Mouse (Mus musculus): Measurements from ENCODE around the gene Prpf3. TPM values are rescaled to one million over a fixed set of nuclear protein-coding genes. Genes with fewer than 3 reads are reported as not detected.
"Not testable (repeated sequence)": the region's sequence is repeated elsewhere in the genome, so short reads cannot be mapped to it uniquely, and the experiment has no call there.

The Prpf3 gene
- polyA plus RNA-seq, 1 experiment: 314 TPM

DNA sequence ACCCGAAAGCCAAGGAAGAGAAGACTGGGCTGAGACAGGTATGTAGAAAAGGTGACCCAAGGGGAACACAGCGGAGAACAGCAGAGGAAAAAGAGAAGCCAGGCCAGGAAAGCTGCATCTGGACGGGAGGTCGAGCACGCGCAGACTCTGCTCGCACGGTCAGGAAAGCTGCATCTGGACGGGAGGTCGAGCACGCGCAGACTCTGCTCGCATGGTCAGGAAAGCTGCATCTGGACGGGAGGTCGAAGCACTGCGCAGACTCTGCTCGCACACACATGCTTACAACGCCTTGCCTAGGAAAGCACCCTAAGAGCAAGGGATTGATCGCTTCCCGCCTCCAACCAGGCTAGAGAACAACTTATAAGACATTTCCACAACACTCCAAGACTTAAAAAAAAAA is 9.9 kb upstream of the Prpf3 start:
- no peak overlapping the region for H3K27ac ChIP-seq (ENCODE audit: insufficient read depth, low read depth, low read length)
- no peak for TF ChIP-seq CTCF (IDR thresholded peaks at IDR 0.05; ENCODE audit: insufficient read depth, low read depth, low read length)
- TF ChIP-seq POLR2A (IDR thresholded peaks at IDR 0.05; ENCODE audit: insufficient read depth, low read depth, low read length): no peak
- WGBS: 92% methylated on average over 20 of the region's 20 CpGs
- no peak overlapping the region for H3K4me3 ChIP-seq (ENCODE audit: insufficient read depth, low read depth, low read length)
- H3K4me1 ChIP-seq (ENCODE audit: control insufficient read depth, insufficient read depth, low read length): peaks cover 6% of the 10 kb centered on the region; the same call in 1 of the 2 replicates

- TF ChIP-seq POLR2A (IDR thresholded peaks at IDR 0.05; ENCODE audit: insufficient read depth, low read depth, low read length) (no peak), CTCF (IDR thresholded peaks at IDR 0.05; ENCODE audit: insufficient read depth, low read depth, low read length) (no peak)
- WGBS: 53% methylated on average over 5 of the region's 5 CpGs
- Histone ChIP-seq H3K4me3 (ENCODE audit: insufficient read depth, low read depth, low read length) (no peak overlapping the region), H3K4me1 (ENCODE audit: control insufficient read depth, insufficient read depth, low read length) (peaks cover 4% of the 10 kb centered on the region; the same call in 1 of the 2 replicates), H3K27ac (ENCODE audit: insufficient read depth, low read depth, low read length) (no peak overlapping the region)
Measured at GRCm38 (mm10) chr3:95865050-95865449, 9.4 kb upstream of the Prpf3 start.

GRCm38 (mm10) chr3:95863578-95863977 is 7.9 kb upstream of the Prpf3 start:
- H3K4me1 ChIP-seq (ENCODE audit: control insufficient read depth, insufficient read depth, low read length): peaks cover 4% of the 10 kb centered on the region; the same call in 1 of the 2 replicates
- TF ChIP-seq POLR2A (IDR thresholded peaks at IDR 0.05; ENCODE audit: insufficient read depth, low read depth, low read length) (no peak), CTCF (IDR thresholded peaks at IDR 0.05; ENCODE audit: insufficient read depth, low read depth, low read length) (no peak)
- no peak overlapping the region for H3K27ac ChIP-seq (ENCODE audit: insufficient read depth, low read depth, low read length)
- no peak overlapping the region for H3K4me3 ChIP-seq (ENCODE audit: insufficient read depth, low read depth, low read length)
- 72% methylated on average over 7 of the region's 7 CpGs for WGBS

DNA sequence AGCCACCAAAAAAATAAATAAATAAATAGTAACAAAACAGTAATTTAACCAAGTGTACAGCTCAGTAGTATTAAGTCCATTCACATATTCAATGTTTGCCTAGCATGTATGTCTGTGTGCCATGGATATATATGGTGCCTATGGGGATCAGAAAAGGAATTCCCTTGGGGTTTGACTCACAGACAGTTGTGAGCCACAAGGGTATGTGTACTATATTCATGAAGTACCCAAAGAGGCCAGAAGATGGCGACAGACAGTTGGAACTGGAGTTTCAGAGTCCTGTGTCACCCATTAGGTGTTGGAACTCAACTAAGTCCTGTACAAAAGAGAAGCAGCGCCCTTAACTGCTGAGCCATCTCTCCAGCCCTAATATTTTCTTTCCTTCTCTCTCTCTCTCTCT is 6.1 kb upstream of the Prpf3 start:
- Histone ChIP-seq H3K4me1 (ENCODE audit: control insufficient read depth, insufficient read depth, low read length) (peaks cover 4% of the 10 kb centered on the region; the same call in 1 of the 2 replicates), H3K4me3 (ENCODE audit: insufficient read depth, low read depth, low read length) (no peak overlapping the region), H3K27ac (ENCODE audit: insufficient read depth, low read depth, low read length) (no peak overlapping the region)
- 34% methylated on average over 2 of the region's 2 CpGs for WGBS
- no peak for TF ChIP-seq POLR2A (IDR thresholded peaks at IDR 0.05; ENCODE audit: insufficient read depth, low read depth, low read length)
- TF ChIP-seq CTCF (IDR thresholded peaks at IDR 0.05; ENCODE audit: insufficient read depth, low read depth, low read length): no peak

- Histone ChIP-seq H3K27ac (ENCODE audit: insufficient read depth, low read depth, low read length) (no peak overlapping the region), H3K4me1 (ENCODE audit: control insufficient read depth, insufficient read depth, low read length) (peaks cover 4% of the 10 kb centered on the region; the same call in 1 of the 2 replicates), H3K4me3 (ENCODE audit: insufficient read depth, low read depth, low read length) (no peak overlapping the region)
- TF ChIP-seq POLR2A (IDR thresholded peaks at IDR 0.05; ENCODE audit: insufficient read depth, low read depth, low read length): no peak
- TF ChIP-seq CTCF (IDR thresholded peaks at IDR 0.05; ENCODE audit: insufficient read depth, low read depth, low read length): no peak
- 73% methylated on average over 10 of the region's 10 CpGs for WGBS
Measured at GRCm38 (mm10) chr3:95861216-95861615, 5.5 kb upstream of the Prpf3 start.

GRCm38 (mm10) chr3:95860323-95860722 is 4.6 kb upstream of the Prpf3 start:
- 76% methylated on average over 3 of the region's 3 CpGs for WGBS
- no peak for TF ChIP-seq POLR2A (IDR thresholded peaks at IDR 0.05; ENCODE audit: insufficient read depth, low read depth, low read length)
- no peak for TF ChIP-seq CTCF (IDR thresholded peaks at IDR 0.05; ENCODE audit: insufficient read depth, low read depth, low read length)
- peaks cover 4% of the 10 kb centered on the region; the same call in 1 of the 2 replicates for H3K4me1 ChIP-seq (ENCODE audit: control insufficient read depth, insufficient read depth, low read length)
- no peak overlapping the region for H3K4me3 ChIP-seq (ENCODE audit: insufficient read depth, low read depth, low read length)
- no peak overlapping the region for H3K27ac ChIP-seq (ENCODE audit: insufficient read depth, low read depth, low read length)

- 76% methylated on average over 3 of the region's 3 CpGs for WGBS
- not testable (repeated sequence) for H3K4me1 ChIP-seq (ENCODE audit: control insufficient read depth, insufficient read depth, low read length); H3K27ac ChIP-seq (ENCODE audit: insufficient read depth, low read depth, low read length); H3K4me3 ChIP-seq (ENCODE audit: insufficient read depth, low read depth, low read length)
Measured at GRCm38 (mm10) chr3:95858278-95858677, 2.6 kb upstream of the Prpf3 start.

DNA sequence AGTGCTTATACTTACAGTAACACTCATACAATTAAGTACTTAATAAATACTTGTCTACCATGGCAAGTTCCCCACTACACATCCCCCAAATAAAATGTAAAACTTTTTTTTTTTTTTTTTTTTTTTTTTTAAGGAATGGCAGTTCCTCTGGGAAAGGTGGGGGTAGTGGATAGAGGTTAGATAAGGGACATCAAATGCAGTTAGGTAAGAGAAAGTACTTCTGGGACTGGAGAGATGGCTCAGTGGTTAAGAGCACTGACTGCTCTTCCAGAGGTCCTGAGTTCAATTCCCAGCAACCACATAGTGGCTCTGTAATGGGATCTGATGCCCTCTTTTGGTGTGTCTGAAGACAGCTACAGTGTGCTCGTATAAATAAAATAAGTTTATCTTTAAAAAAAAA is 1.4 kb upstream of the Prpf3 start:
- 86% methylated on average over 1 of the region's 1 CpGs for WGBS
- H3K4me1 ChIP-seq (ENCODE audit: control insufficient read depth, insufficient read depth, low read length): not testable (repeated sequence)

DNA sequence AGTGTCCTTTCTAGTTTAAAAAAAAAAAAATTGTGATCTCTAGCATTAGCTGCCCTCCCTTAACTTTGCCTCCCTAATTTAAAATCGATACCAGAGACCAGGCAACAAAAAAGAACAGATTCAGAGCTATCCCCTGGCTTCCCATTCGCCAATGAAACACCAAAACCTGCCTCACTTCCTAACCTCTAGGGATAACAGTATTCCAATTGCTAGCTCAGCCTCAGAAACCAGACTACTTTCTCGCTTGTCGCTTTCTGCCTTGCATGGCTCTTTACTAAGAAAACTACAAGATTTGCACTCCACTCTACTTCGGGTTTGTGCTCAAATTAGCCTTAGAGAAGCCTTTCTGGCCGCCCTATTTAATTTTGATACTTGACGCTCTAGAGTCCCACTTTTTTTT is 430 bp upstream of the Prpf3 start:
- WGBS: 14% methylated on average over 7 of the region's 7 CpGs
- no peak overlapping the region for H3K27ac ChIP-seq (ENCODE audit: insufficient read depth, low read depth, low read length)
- TF ChIP-seq POLR2A (IDR thresholded peaks at IDR 0.05; ENCODE audit: insufficient read depth, low read depth, low read length) (no peak), CTCF (IDR thresholded peaks at IDR 0.05; ENCODE audit: insufficient read depth, low read depth, low read length) (no peak)
- peak overlapping the region; percentile 86 for H3K4me3 ChIP-seq (ENCODE audit: insufficient read depth, low read depth, low read length)
- H3K4me1 ChIP-seq (ENCODE audit: control insufficient read depth, insufficient read depth, low read length): no peaks in the 10 kb centered on the region

More for the DNA sequence above, 1.4 kb upstream of the Prpf3 start:
- H3K27ac ChIP-seq (ENCODE audit: insufficient read depth, low read depth, low read length); H3K4me3 ChIP-seq (ENCODE audit: insufficient read depth, low read depth, low read length): not testable (repeated sequence)

DNA sequence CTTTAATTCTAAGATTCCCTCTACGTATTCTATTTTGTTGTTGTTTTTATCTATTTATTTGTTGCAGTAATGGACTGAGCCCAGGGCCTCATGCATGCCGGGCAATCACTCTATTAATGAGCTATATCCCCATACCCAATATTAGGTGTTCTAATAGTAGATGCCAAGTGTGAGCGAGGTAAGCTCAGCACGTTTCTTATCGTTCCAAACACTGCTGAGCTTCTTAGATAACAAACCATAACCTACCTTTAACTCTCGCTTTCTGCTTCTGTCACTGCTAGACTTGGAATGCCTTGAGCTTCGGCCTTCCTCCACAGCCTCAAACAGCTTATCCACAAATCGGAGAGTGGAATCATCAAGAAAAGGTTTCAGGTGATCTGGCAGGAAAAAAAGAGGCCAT is 4.4 kb downstream of the Prpf3 start:
- 95% methylated on average over 8 of the region's 8 CpGs for WGBS
- no peak overlapping the region for H3K4me3 ChIP-seq (ENCODE audit: insufficient read depth, low read depth, low read length)
- no peak overlapping the region for H3K27ac ChIP-seq (ENCODE audit: insufficient read depth, low read depth, low read length)
- H3K4me1 ChIP-seq (ENCODE audit: control insufficient read depth, insufficient read depth, low read length): no peaks in the 10 kb centered on the region
- no peak for TF ChIP-seq CTCF (IDR thresholded peaks at IDR 0.05; ENCODE audit: insufficient read depth, low read depth, low read length)
- TF ChIP-seq POLR2A (IDR thresholded peaks at IDR 0.05; ENCODE audit: insufficient read depth, low read depth, low read length): no peak
